Mouse (Mus musculus) embryo, embryonic 10 days (tissue): Measurements from ENCODE around the gene Tubb4a.
"Not testable (repeated sequence)": the region's sequence is repeated elsewhere in the genome, so short reads cannot be mapped to it uniquely, and the experiment has no call there.

Source experiments
- DNase-seq: peaks from one replicate; pipeline ENCODE4 v3.0.0-alpha.2; 2015; ENCODE audit warnings: low spot score

Tubb4a gene

GRCm38 (mm10) chr17:57087049-57087832, at the start of gene Tubb4a:
TSS of gene Tubb4a (minus strand) at chr17:57087782.
- peak; percentile 54 for DNase-seq

GRCm38 (mm10) chr17:57135635-57136034, 48.1 kb upstream of the Tubb4a start:
- DNase-seq: no peak

- DNase-seq: no peak
Measured at GRCm38 (mm10) chr17:57134693-57135092, 47.1 kb upstream of the Tubb4a start.

GRCm38 (mm10) chr17:57134021-57134420, 46.4 kb upstream of the Tubb4a start:
- DNase-seq: not testable (repeated sequence)

GRCm38 (mm10) chr17:57131793-57132192, 44.2 kb upstream of the Tubb4a start:
- DNase-seq: no peak

GRCm38 (mm10) chr17:57125853-57126622, 38.5 kb upstream of the Tubb4a start:
- DNase-seq: no peak

GRCm38 (mm10) chr17:57124792-57125191, 37.2 kb upstream of the Tubb4a start:
- no peak for DNase-seq

- no peak for DNase-seq
Measured at GRCm38 (mm10) chr17:57123192-57124118, 35.9 kb upstream of the Tubb4a start.

- DNase-seq: no peak
Measured at GRCm38 (mm10) chr17:57121856-57122255, 34.3 kb upstream of the Tubb4a start.

GRCm38 (mm10) chr17:57118524-57119349, 31.2 kb upstream of the Tubb4a start:
- DNase-seq: peak; percentile 79

- no peak for DNase-seq
Measured at GRCm38 (mm10) chr17:57116801-57117200, 29.2 kb upstream of the Tubb4a start.

- no peak for DNase-seq
Measured at GRCm38 (mm10) chr17:57112768-57113474, 25.3 kb upstream of the Tubb4a start.

- no peak for DNase-seq
Measured at GRCm38 (mm10) chr17:57110005-57110404, 22.4 kb upstream of the Tubb4a start.

- DNase-seq: no peak
Measured at GRCm38 (mm10) chr17:57108666-57109171, 21.1 kb upstream of the Tubb4a start.

- DNase-seq: no peak
Measured at GRCm38 (mm10) chr17:57108040-57108665, 20.6 kb upstream of the Tubb4a start.

GRCm38 (mm10) chr17:57107064-57107463, 19.5 kb upstream of the Tubb4a start:
- DNase-seq: no peak

GRCm38 (mm10) chr17:57106035-57106368, 18.4 kb upstream of the Tubb4a start:
- DNase-seq: no peak

GRCm38 (mm10) chr17:57105181-57106034, 17.8 kb upstream of the Tubb4a start, which contains the start of gene Tnfsf9:
TSS of gene Tnfsf9 (plus strand) at chr17:57105325.
- peak; percentile 72 for DNase-seq

GRCm38 (mm10) chr17:57104496-57104895, 16.9 kb upstream of the Tubb4a start:
- no peak for DNase-seq
